ENCODE assay signal across 8 mouse cellular contexts in genomic region chr4:58985157-58985648, GRCm38 (mm10). TPM values are rescaled to one million over a fixed set of nuclear protein-coding genes. Genes with fewer than 3 reads are reported as not detected.
DNase-seq lines count a peak whose midpoint lies in the region; ATAC-seq lines count a peak whose summit lies in the region.

No protein-coding gene starts in this region.

- H3K27me3 ChIP-seq in liver, embryonic 13.5 days: no peaks in the 10 kb centered on the region
- H3K27me3 ChIP-seq in neural tube, embryonic 12.5 days (replicated peaks): no peaks in the 10 kb centered on the region

- H3K4me2 ChIP-seq in liver, embryonic 13.5 days: peak overlapping the region; percentile 39
- no peak overlapping the region for H3K4me2 ChIP-seq in neural tube, embryonic 12.5 days (replicated peaks)

- 6% methylated on average over 7 of the region's 7 CpGs for WGBS in liver, embryonic 13.5 days (ENCODE audit: insufficient replicate concordance)
- WGBS in neural tube, embryonic 12.5 days: 27% methylated on average over 7 of the region's 7 CpGs

- H3K4me1 ChIP-seq in liver, embryonic 13.5 days (replicated peaks): peaks cover 52% of the 10 kb centered on the region
- H3K4me1 ChIP-seq in neural tube, embryonic 12.5 days: no peaks in the 10 kb centered on the region

- peaks cover 7% of the 10 kb centered on the region; the same call in 1 of the 2 replicates for H3K36me3 ChIP-seq in liver, embryonic 13.5 days
- no peaks in the 10 kb centered on the region for H3K36me3 ChIP-seq in neural tube, embryonic 12.5 days

- H3K9me3 ChIP-seq in liver, embryonic 13.5 days (replicated peaks): no peaks in the 10 kb centered on the region
- no peaks in the 10 kb centered on the region for H3K9me3 ChIP-seq in neural tube, embryonic 12.5 days

- ATAC-seq in liver, embryonic 13.5 days (ENCODE audit: low read depth): peak; percentile 62
- ATAC-seq in neural tube, embryonic 12.5 days (ENCODE audit: low FRiP score, low read depth): 0 out of 2 replicates have a peak, but pooled peaks have one; percentile 14

- H3K4me3 ChIP-seq in liver, embryonic 13.5 days (replicated peaks): no peak overlapping the region; the same call in 1 of the 2 replicates
- H3K4me3 ChIP-seq in neural tube, embryonic 12.5 days: no peak overlapping the region

- no peak overlapping the region for H3K9ac ChIP-seq in liver, embryonic 13.5 days
- no peak overlapping the region for H3K9ac ChIP-seq in neural tube, embryonic 12.5 days

- H3K27ac ChIP-seq in liver, embryonic 13.5 days: peak overlapping the region; percentile 11; the same call in 1 of the 2 replicates
- H3K27ac ChIP-seq in neural tube, embryonic 12.5 days: no peak overlapping the region

- DNase-seq in 416B (ENCODE audit: low read depth) (peak; percentile 82), WW6 (ENCODE audit: low read depth, low spot score) (peak; percentile 63)
- peak; percentile 69 to 79 for DNase-seq in cerebellum, postnatal 4 days (ENCODE audit: low spot score in 2 of 2)
- peak; percentile 32 for DNase-seq in gastrocnemius, postnatal 25 days
- peak; percentile 88 for DNase-seq in kidney, postnatal 10 days
- DNase-seq in liver, embryonic 13.5 days: peak; percentile 62
- peak; percentile 92 for DNase-seq in testis, postnatal 10 days (ENCODE audit: low spot score)

RNA-seq across cellular contexts. Expression of gene Ptgr1, which starts 1.7 kb away (rescaled TPM):
- total RNA-seq in gastrocnemius, postnatal 25 days (2021): 1 to 10 TPM; 1.5 to 2.4 TPM
- polyA plus RNA-seq in liver, embryonic 13.5 days (2015; fragmentation: Nextera tagmentation; extraction: Ambion mirVana): 18.1 and 19.6 TPM in 2 replicates
- 10.8 and 12.1 TPM in 2 replicates for polyA plus RNA-seq in neural tube, embryonic 12.5 days (2016; fragmentation: Nextera tagmentation; extraction: Ambion mirVana)

RNA-seq across cellular contexts. Expression of gene Dnajc25, which starts 9.7 kb away (rescaled TPM):
- total RNA-seq in gastrocnemius, postnatal 25 days (2021): 10 to 100 TPM; 10.5 to 11.1 TPM
- polyA plus RNA-seq in liver, embryonic 13.5 days (2015; fragmentation: Nextera tagmentation; extraction: Ambion mirVana): 7.7 and 8.0 TPM in 2 replicates
- polyA plus RNA-seq in neural tube, embryonic 12.5 days (2016; fragmentation: Nextera tagmentation; extraction: Ambion mirVana): 5.9 and 8.1 TPM in 2 replicates

RNA-seq across cellular contexts. Expression of gene Gm20503, which starts 17.8 kb away (rescaled TPM):
- total RNA-seq in gastrocnemius, postnatal 25 days (2021): 1 to 10 TPM in 1 of 2 experiments, under 1 TPM in 1; 0.78 to 1.3 TPM
- polyA plus RNA-seq in liver, embryonic 13.5 days (2015; fragmentation: Nextera tagmentation; extraction: Ambion mirVana): 8.0 and 9.3 TPM in 2 replicates
- 10.0 and 10.4 TPM in 2 replicates for polyA plus RNA-seq in neural tube, embryonic 12.5 days (2016; fragmentation: Nextera tagmentation; extraction: Ambion mirVana)

RNA-seq across cellular contexts. Expression of gene Zkscan16, which starts 41.8 kb away (rescaled TPM):
- not detected for total RNA-seq in gastrocnemius, postnatal 25 days (2021)
- 0.03 and 0.06 TPM in 2 replicates for polyA plus RNA-seq in liver, embryonic 13.5 days (2015; fragmentation: Nextera tagmentation; extraction: Ambion mirVana)
- 0.50 and 1.2 TPM in 2 replicates for polyA plus RNA-seq in neural tube, embryonic 12.5 days (2016; fragmentation: Nextera tagmentation; extraction: Ambion mirVana)

RNA-seq across cellular contexts. Expression of gene Gng10, which starts 49.7 kb away (rescaled TPM):
- total RNA-seq in gastrocnemius, postnatal 25 days (2021): 10 to 100 TPM in 1 of 2 experiments, 1 to 10 TPM in 1; 8.3 to 11.9 TPM
- polyA plus RNA-seq in liver, embryonic 13.5 days (2015; fragmentation: Nextera tagmentation; extraction: Ambion mirVana): 34.7 and 40.6 TPM in 2 replicates
- polyA plus RNA-seq in neural tube, embryonic 12.5 days (2016; fragmentation: Nextera tagmentation; extraction: Ambion mirVana): 102 and 104 TPM in 2 replicates

Comparison
In these comparisons a context has a peak if more than half of its experiments do, and no peak if none do; other contexts are left out.
1. DNase-seq: peak in every context shown above with its lines; median percentile 92 in testis, postnatal 10 days; 88 in kidney, postnatal 10 days; 82 in 416B; 74 in cerebellum, postnatal 4 days; 63 in WW6; 62 in liver, embryonic 13.5 days; 32 in gastrocnemius, postnatal 25 days.